Mouse (Mus musculus): Measurements from ENCODE around the gene Wbp4.

GRCm38 (mm10) chr14:79503371-79504075 is 22.2 kb upstream of the Wbp4 start:
- TF ChIP-seq CTCF (IDR thresholded peaks at IDR 0.05; ENCODE audit: low read depth, low read length) (no peak), GATA2 (IDR thresholded peaks at IDR 0.05; ENCODE audit: borderline replicate concordance, low read depth, low read length) (no peak), TAL1 (conservative IDR thresholded peaks at IDR 0.05; ENCODE audit: low read depth, low read length) (no peak), GATA1 (IDR thresholded peaks at IDR 0.05; ENCODE audit: borderline replicate concordance, low read length) (no peak), POLR2AphosphoS5 (IDR thresholded peaks at IDR 0.05; ENCODE audit: insufficient replicate concordance, low read depth, low read length) (no peak)
